Mouse (Mus musculus) kidney, adult 2 months (tissue): ENCODE results near the gene Fgr. TPM values are rescaled to one million over a fixed set of nuclear protein-coding genes. Genes with fewer than 3 reads are reported as not detected.

Source experiments
- DNase-seq: peaks from one replicate; pipeline ENCODE4 v3.0.0; 2021
- H3K27ac ChIP-seq: fragments of 200-500 bp; 2 replicates; pipeline ENCODE4 v1.5.1; 2012; ENCODE audit warnings: low read depth, low read length, control low read depth, inconsistent platforms; ENCODE audit not compliant: insufficient read depth
- H3K27me3 ChIP-seq: fragments of 200-500 bp; replicated peaks from 2 replicates; pipeline ENCODE4 v1.6.1; 2012; ENCODE audit warnings: mild to moderate bottlenecking, moderate library complexity, low read length, inconsistent platforms; ENCODE audit not compliant: control insufficient read depth, insufficient read depth
- H3K36me3 ChIP-seq: fragments of 200-500 bp; 2 replicates; pipeline ENCODE4 v1.6.1; 2012; ENCODE audit warnings: mild to moderate bottlenecking, moderate library complexity, low read length, inconsistent platforms; ENCODE audit not compliant: control insufficient read depth, insufficient read depth
- H3K4me1 ChIP-seq: fragments of 200-500 bp; 2 replicates; pipeline ENCODE4 v1.6.1; 2011; ENCODE audit warnings: low read length; ENCODE audit not compliant: control insufficient read depth, insufficient read depth
- H3K4me3 ChIP-seq: fragments of 200-500 bp; 2 replicates; pipeline ENCODE4 v1.5.1; 2011; ENCODE audit warnings: mild to moderate bottlenecking, low read depth, low read length, control low read depth; ENCODE audit not compliant: insufficient read depth
- CTCF ChIP-seq: fragments of 200-500 bp; conservative IDR thresholded peaks from 2 replicates; pipeline ENCODE4 v1.5.1; 2011; ENCODE audit warnings: low read depth, mild to moderate bottlenecking, control low read depth, low read length, moderate library complexity, mixed read lengths; ENCODE audit not compliant: insufficient read depth, insufficient read length
- POLR2A ChIP-seq: fragments of 200-500 bp; IDR thresholded peaks from one replicate; pipeline ENCODE4 v1.6.1; 2011; ENCODE audit warnings: low read depth, low read length, control low read depth
- WGBS: fragments of 180-500 bp; shearing (Covaris S2); methylation state at CpG from one replicate; pipeline ENCODE4 v1.1.7; 2018; 5-methylcytosine and 5-hydroxymethylcytosine counted together
- polyA plus RNA-seq: library from polyadenylated mRNA; depleted of rRNA; stranded (reverse); fragments of >200 nt; gene quantifications from 2 replicates; pipeline ENCODE4 v1.2.3, GENCODE M21; 2012; rRNA removed

The Fgr gene
- polyA plus RNA-seq, 1 experiment = 2.5 TPM

DNA sequence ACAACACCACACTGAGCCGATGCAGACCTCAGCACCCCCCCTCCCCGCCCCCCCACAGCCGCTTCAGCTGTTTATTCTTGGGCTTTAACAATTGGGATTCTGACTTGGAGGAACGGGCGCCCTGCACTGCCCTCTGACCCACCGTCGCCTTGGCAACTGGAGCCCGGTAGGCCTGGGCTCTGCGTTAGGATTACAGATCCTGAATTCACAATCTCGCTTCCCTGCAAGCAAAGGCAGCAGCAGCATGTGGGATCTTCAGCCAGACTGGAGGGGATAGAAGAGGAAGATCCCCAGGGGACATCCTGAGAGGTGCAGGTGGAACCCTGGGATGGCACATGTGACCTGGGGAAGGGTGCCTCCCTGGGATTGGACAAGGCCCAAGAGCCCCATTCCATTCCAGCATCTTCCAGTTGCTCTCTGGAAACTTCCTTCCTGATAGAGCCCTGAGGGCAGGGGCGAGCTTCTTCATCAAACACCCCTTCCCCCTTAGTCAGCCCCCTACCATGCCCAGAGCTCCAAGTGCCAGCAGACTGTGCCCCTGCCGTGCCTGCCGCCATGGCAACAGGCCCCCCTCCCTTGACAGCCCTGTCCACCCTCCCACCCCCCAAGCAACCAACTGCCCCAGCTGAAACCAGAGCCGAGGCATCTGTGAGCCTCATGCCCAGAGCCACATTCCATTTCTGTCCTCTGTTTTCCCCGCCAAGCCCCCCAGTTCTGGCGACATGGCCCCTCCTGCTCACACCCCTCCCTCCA is 73.6 kb downstream of the Fgr start:
- Histone ChIP-seq H3K4me1 (peaks cover 82% of the 10 kb centered on the region), H3K36me3 (no peaks in the 10 kb centered on the region), H3K27me3 (no peaks in the 10 kb centered on the region), H3K27ac (no peak overlapping the region), H3K4me3 (no peak overlapping the region)
- TF ChIP-seq POLR2A (no peak), CTCF (no peak)
- 32% methylated on average over 16 of the region's 16 CpGs for whole genome bisulfite sequencing
- DNase-seq = peak; percentile 47

DNA sequence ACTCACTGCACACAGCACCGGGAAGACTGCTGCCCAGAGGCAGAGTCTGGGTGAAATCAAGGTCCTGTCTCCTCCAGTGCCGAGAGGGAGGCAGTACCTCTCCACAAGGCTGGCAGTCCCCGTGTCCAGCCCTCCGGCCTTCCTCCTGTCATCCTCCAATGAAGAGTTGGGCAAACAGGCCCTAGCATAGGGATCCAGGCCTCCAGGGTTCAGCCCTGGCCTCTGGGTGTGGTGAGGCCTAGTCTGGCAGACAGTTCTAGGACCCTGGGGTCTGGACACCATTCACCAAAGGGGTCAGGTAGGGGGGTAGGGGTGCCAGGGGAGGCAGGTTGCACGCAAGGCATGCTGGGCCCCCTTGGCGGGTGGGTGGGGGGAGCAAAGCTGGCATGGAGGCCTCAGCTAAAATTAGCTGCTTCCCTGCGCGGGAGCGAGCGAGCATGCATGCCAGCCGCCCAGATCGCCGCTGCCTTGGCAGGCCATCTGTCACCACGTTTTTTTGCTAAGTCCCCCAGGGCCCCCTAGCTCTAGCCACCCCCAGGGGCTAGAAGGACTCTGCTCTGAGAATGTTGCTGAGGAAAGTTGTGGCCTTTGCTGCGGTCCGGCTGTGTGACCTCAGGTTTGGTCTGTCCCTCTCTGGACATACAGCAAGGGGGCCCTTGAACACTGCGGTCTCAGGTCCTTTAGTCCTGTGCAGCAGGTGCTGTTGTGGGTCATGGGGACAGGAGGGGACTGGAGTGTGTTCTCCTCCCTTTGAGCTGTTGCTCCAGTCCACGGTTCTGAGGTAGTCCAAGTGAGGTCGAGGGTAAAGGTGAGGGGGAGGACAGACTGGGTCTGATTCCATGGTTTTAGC is 75.4 kb downstream of the Fgr start:
- H3K27me3 ChIP-seq = no peaks in the 10 kb centered on the region
- H3K27ac ChIP-seq = peak overlapping the region; percentile 86
- H3K4me1 ChIP-seq = peaks cover 67% of the 10 kb centered on the region
- 32% methylated on average over 19 of the region's 19 CpGs for WGBS
- no peaks in the 10 kb centered on the region for H3K36me3 ChIP-seq
- DNase-seq = no peak
- no peak overlapping the region for H3K4me3 ChIP-seq
- no peak for TF ChIP-seq POLR2A

DNA sequence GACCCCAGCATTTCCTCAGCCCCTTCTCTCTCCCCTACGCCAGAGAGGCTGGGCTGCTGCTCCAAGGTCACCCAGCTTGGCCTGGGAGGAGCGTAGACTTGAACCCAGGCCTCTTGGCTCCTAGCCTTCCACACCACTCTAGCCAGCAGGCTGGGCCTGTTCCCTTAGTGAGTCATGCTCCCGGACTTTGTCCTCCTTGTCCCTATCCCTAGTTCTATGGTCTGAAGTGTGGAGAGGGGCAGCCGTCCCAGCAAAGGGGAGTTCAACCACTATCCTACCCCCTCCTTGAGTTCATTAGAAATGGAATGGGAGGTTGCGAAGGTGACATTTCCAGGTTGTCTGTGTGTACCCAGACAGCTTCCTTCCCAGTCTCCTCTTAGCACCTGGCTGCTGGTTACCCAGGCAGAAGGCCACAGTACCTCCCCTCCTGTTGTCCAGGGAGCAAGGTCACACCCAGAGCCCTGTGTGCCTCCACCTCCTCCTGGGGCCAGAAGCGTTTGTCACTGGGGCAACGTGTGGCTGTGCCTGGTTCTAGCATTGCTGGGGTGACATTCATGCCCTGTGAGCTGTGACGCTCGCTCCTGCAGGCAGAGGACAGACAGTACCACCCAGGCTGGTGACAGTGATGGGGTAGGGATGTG is 76.4 kb downstream of the Fgr start:
- no peaks in the 10 kb centered on the region for H3K27me3 ChIP-seq
- no peaks in the 10 kb centered on the region for H3K36me3 ChIP-seq
- peak; percentile 86 for DNase-seq
- TF ChIP-seq POLR2A = no peak
- TF ChIP-seq CTCF = no peak
- WGBS = 34% methylated on average over 9 of the region's 9 CpGs
- H3K4me3 ChIP-seq = no peak overlapping the region
- H3K27ac ChIP-seq = peak overlapping the region; percentile 86
- peaks cover 65% of the 10 kb centered on the region for H3K4me1 ChIP-seq

DNA sequence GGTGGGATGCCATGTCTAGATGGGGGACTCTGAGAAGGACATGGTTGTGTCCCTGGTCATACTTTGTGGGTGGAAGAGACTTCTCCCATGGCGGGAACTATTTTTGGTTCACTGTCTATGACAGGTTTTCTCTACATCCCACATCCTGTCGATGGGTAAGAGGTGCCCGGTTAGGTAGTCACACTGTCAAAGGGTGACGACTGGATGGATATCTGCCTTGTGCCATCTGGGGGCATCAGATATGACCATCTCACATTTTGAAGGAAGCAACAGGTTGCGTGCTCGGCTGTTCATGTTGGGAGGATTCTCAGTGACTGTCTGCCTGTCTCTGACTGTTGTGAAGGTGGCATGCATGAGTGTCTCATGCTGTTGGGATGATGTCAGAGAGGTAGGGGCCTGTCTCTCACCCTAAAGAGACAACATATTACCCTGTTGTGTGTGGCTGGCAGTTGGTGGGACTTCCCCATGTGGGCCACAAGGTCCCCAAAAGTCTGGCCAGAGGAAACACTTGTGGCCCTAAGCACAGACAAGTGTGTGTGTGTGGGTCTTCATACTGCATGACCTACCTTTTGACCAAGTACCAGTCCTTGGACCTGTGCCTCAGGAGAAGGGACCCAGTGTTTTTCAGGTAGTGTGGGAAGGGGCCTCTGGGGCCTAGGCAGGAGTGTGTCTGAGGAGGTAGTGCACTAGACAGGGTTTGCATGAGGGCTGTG is 77.1 kb downstream of the Fgr start:
- WGBS = 70% methylated on average over 6 of the region's 6 CpGs
- H3K4me1 ChIP-seq = peaks cover 65% of the 10 kb centered on the region
- no peak overlapping the region for H3K4me3 ChIP-seq
- TF ChIP-seq POLR2A (no peak), CTCF (no peak)
- DNase-seq = no peak
- no peaks in the 10 kb centered on the region for H3K27me3 ChIP-seq
- no peaks in the 10 kb centered on the region for H3K36me3 ChIP-seq
- H3K27ac ChIP-seq = peak overlapping the region; percentile 86

DNA sequence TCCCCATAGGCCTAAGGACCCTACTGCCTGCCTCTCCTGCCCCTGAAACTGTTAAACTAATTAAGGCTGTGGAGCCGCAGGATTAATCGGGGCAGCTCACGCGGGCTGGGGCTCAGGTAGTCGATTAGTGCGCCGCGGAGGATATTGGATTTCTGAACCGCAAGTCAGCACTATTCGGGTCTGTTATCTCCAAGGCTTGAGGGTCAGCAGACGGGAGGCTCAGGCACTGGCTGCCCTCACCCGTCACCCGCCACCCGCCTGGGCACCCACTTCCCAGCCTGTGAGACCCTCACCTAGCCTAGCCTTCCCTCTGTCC is 77.6 kb downstream of the Fgr start:
- DNase-seq = no peak
- H3K4me1 ChIP-seq = peaks cover 62% of the 10 kb centered on the region
- no peaks in the 10 kb centered on the region for H3K27me3 ChIP-seq
- peak overlapping the region; percentile 86; the same call in 1 of the 2 replicates for H3K27ac ChIP-seq
- WGBS = 60% methylated on average over 14 of the region's 14 CpGs
- TF ChIP-seq POLR2A (no peak), CTCF (no peak)
- no peaks in the 10 kb centered on the region for H3K36me3 ChIP-seq
- H3K4me3 ChIP-seq = no peak overlapping the region

Other genes with a start within 250 kb of the Fgr start
- gene Xkr8, start 241.5 kb upstream of the Fgr start, polyA plus RNA-seq = 4.4 and 6.2 TPM in 2 replicates
- gene Smpdl3b, start 216.8 kb upstream of the Fgr start, polyA plus RNA-seq = 2.0 and 2.2 TPM in 2 replicates
- gene Rpa2, start 205.8 kb upstream of the Fgr start, polyA plus RNA-seq = 10.7 and 11.9 TPM in 2 replicates
- gene Themis2, start 177.7 kb upstream of the Fgr start, polyA plus RNA-seq = 2.8 and 3.6 TPM in 2 replicates
- gene Ppp1r8, start 130.9 kb upstream of the Fgr start, polyA plus RNA-seq = 25.2 TPM in 2 replicates
- gene Stx12, start 89.6 kb upstream of the Fgr start, polyA plus RNA-seq = 15.2 and 21.0 TPM in 2 replicates
- gene Fam76a, start 51.5 kb upstream of the Fgr start, polyA plus RNA-seq = 15.9 and 16.6 TPM in 2 replicates
- gene Ahdc1, start 37.2 kb downstream of the Fgr start, polyA plus RNA-seq = 22.2 and 23.3 TPM in 2 replicates
- 37.0 and 45.7 TPM in 2 replicates for gene Wasf2, start 156.4 kb downstream of the Fgr start, polyA plus RNA-seq
- 15.3 and 17.7 TPM in 2 replicates for gene Cd164l2, start 238.0 kb downstream of the Fgr start, polyA plus RNA-seq
- 0.39 and 0.53 TPM in 2 replicates for gene Gpr3, start 238.4 kb downstream of the Fgr start, polyA plus RNA-seq